Mouse (Mus musculus) MEL (cell line): Measurements from ENCODE around the gene Gtpbp1. TPM values are rescaled to one million over a fixed set of nuclear protein-coding genes. Genes with fewer than 3 reads are reported as not detected.

Experiments used
- DNase-seq: peaks from one replicate; pipeline ENCODE4 v3.0.0; 2011; ENCODE audit warnings: low read depth, low spot score
- H3K27ac ChIP-seq: 2 replicates; pipeline ENCODE4 v1.5.1; 2012; ENCODE audit warnings: low read depth, mild to moderate bottlenecking, control low read depth, low read length, moderate library complexity; ENCODE audit not compliant: control insufficient read depth
- H3K27me3 ChIP-seq, 2 experiments: fragments of 150-350 bp in 1 of 2; sonication (generic) in 1 of 2; 2 replicates each; pipeline ENCODE4 v1.6.1; 2012; ENCODE audit warnings: low read length in 2 of 2, mild to moderate bottlenecking in 2 of 2, improper control_type of control experiment in 1 of 2, moderate library complexity in 1 of 2; ENCODE audit not compliant: insufficient read depth in 2 of 2, control insufficient read depth in 1 of 2
- H3K36me3 ChIP-seq, 2 experiments: 2 replicates each; pipeline ENCODE4 v1.6.1; 2012 to 2014; ENCODE audit warnings: low read length in 2 of 2, improper control_type of control experiment in 1 of 2, inconsistent platforms in 1 of 2, mild to moderate bottlenecking in 1 of 2; ENCODE audit not compliant: insufficient read depth in 2 of 2, control insufficient read depth in 1 of 2
- H3K4me1 ChIP-seq, 2 experiments: fragments of 150-350 bp in 1 of 2; sonication (generic) in 1 of 2; 2 replicates each; pipeline ENCODE4 v1.6.1; 2012; ENCODE audit warnings: low read length in 2 of 2, improper control_type of control experiment in 1 of 2, mild to moderate bottlenecking in 1 of 2; ENCODE audit not compliant: insufficient read depth in 2 of 2, control insufficient read depth in 1 of 2
- H3K4me3 ChIP-seq, 2 experiments: fragments of 150-350 bp in 1 of 2; sonication (generic) in 1 of 2; 2 replicates each; pipeline ENCODE4 v1.5.1; 2012; ENCODE audit warnings: low read depth in 2 of 2, low read length in 2 of 2, mild to moderate bottlenecking in 2 of 2, moderate library complexity in 2 of 2, control low read depth in 1 of 2, improper control_type of control experiment in 1 of 2; ENCODE audit not compliant: control insufficient read depth in 1 of 2, insufficient read depth in 1 of 2
- H3K79me2 ChIP-seq: 2 replicates; pipeline ENCODE4 v1.6.1; 2012; ENCODE audit warnings: mild to moderate bottlenecking, low read length, moderate library complexity; ENCODE audit not compliant: control insufficient read depth, poor library complexity, insufficient read depth
- H3K9ac ChIP-seq: 2 replicates; pipeline ENCODE4 v1.6.1; 2012; ENCODE audit warnings: low read depth, mild to moderate bottlenecking, control low read depth, low read length, moderate library complexity; ENCODE audit not compliant: control insufficient read depth, poor library complexity, severe bottlenecking
- H3K9me3 ChIP-seq: fragments of 150-350 bp; sonication (generic); replicated peaks from 2 replicates; pipeline ENCODE4 v1.6.1; 2012; ENCODE audit warnings: mild to moderate bottlenecking, low read length, improper control_type of control experiment, moderate library complexity; ENCODE audit not compliant: insufficient read depth
- BHLHE40 ChIP-seq: IDR thresholded peaks from 2 replicates; pipeline ENCODE4 v1.6.1; 2012; ENCODE audit warnings: low read depth, mild to moderate bottlenecking, inconsistent platforms, low read length, improper control_type of control experiment, borderline replicate concordance
- CHD1 ChIP-seq: IDR thresholded peaks from 2 replicates; pipeline ENCODE4 v1.6.1; 2012; ENCODE audit warnings: low read depth, mild to moderate bottlenecking, inconsistent platforms, low read length, improper control_type of control experiment
- CTCF ChIP-seq, 3 experiments: IDR thresholded peaks in 2 of 3; conservative IDR thresholded peaks in 1 of 3; 2 replicates each; pipeline ENCODE4 v1.5.1; 2011 to 2012; ENCODE audit warnings: low read length in 3 of 3, low read depth in 2 of 3, mild to moderate bottlenecking in 2 of 3, improper control_type of control experiment in 1 of 3, inconsistent platforms in 1 of 3, mixed read lengths in 1 of 3, moderate library complexity in 1 of 3; ENCODE audit not compliant: control insufficient read depth in 1 of 3, insufficient read depth in 1 of 3, poor library complexity in 1 of 3, severe bottlenecking in 1 of 3
- EP300 ChIP-seq, 2 experiments: IDR thresholded peaks; 2 replicates each; pipeline ENCODE4 v1.6.1; 2011; ENCODE audit warnings: improper control_type of control experiment in 2 of 2, low read length in 2 of 2, low read depth in 1 of 2, mild to moderate bottlenecking in 1 of 2
- HCFC1 ChIP-seq: IDR thresholded peaks from 2 replicates; pipeline ENCODE4 v1.6.1; 2012; ENCODE audit warnings: low read depth, mild to moderate bottlenecking, inconsistent platforms, low read length, improper control_type of control experiment, moderate library complexity
- MAFK ChIP-seq: IDR thresholded peaks from 2 replicates; pipeline ENCODE4 v1.6.1; 2011; ENCODE audit warnings: low read depth, mild to moderate bottlenecking, low read length, improper control_type of control experiment, borderline replicate concordance
- MEF2A ChIP-seq: IDR thresholded peaks from 2 replicates; pipeline ENCODE4 v1.6.1; 2014; ENCODE audit warnings: low read depth, mild to moderate bottlenecking, inconsistent platforms, low read length, improper control_type of control experiment; ENCODE audit not compliant: poor library complexity, insufficient replicate concordance, severe bottlenecking; ENCODE audit errors: extremely low read depth
- MXI1 ChIP-seq: IDR thresholded peaks from 2 replicates; pipeline ENCODE4 v1.6.1; 2011; ENCODE audit warnings: mild to moderate bottlenecking, low read depth, low read length, improper control_type of control experiment
- MYB ChIP-seq: IDR thresholded peaks from 2 replicates; pipeline ENCODE4 v1.6.1; 2011; ENCODE audit warnings: mild to moderate bottlenecking, low read depth, low read length, improper control_type of control experiment
- MYC ChIP-seq: IDR thresholded peaks from 2 replicates; pipeline ENCODE4 v1.6.1; 2011; ENCODE audit warnings: low read depth, mild to moderate bottlenecking, low read length, improper control_type of control experiment, moderate library complexity
- NELFE ChIP-seq: IDR thresholded peaks from 2 replicates; pipeline ENCODE4 v1.6.1; 2011; ENCODE audit warnings: low read depth, low read length, improper control_type of control experiment
- NRF1 ChIP-seq: IDR thresholded peaks from 2 replicates; pipeline ENCODE4 v1.6.1; 2014; ENCODE audit warnings: low read depth, mild to moderate bottlenecking, inconsistent platforms, low read length, improper control_type of control experiment, moderate library complexity; ENCODE audit not compliant: poor library complexity, insufficient read depth, severe bottlenecking
- POLR2AphosphoS2 ChIP-seq: IDR thresholded peaks from 2 replicates; pipeline ENCODE4 v1.6.1; 2011; ENCODE audit warnings: low read length, improper control_type of control experiment
- POLR2AphosphoS5 ChIP-seq: IDR thresholded peaks from 2 replicates; pipeline ENCODE4 v1.6.1; 2012; ENCODE audit warnings: low read depth, borderline replicate concordance, mild to moderate bottlenecking, inconsistent platforms, low read length, moderate library complexity, mixed read lengths
- RCOR1 ChIP-seq: IDR thresholded peaks from 2 replicates; pipeline ENCODE4 v1.6.1; 2012; ENCODE audit warnings: low read depth, mild to moderate bottlenecking, inconsistent platforms, low read length, improper control_type of control experiment
- SMC3 ChIP-seq: IDR thresholded peaks from 2 replicates; pipeline ENCODE4 v1.6.1; 2011; ENCODE audit warnings: low read depth, low read length, improper control_type of control experiment
- TAL1 ChIP-seq: IDR thresholded peaks from 2 replicates; pipeline ENCODE4 v1.6.1; 2012; ENCODE audit warnings: mild to moderate bottlenecking, inconsistent platforms, low read length, moderate library complexity, mixed read lengths
- TBP ChIP-seq: IDR thresholded peaks from 2 replicates; pipeline ENCODE4 v1.8.0; 2011; ENCODE audit warnings: low read depth, low read length, improper control_type of control experiment
- UBTF ChIP-seq: IDR thresholded peaks from 2 replicates; pipeline ENCODE4 v1.6.1; 2012; ENCODE audit warnings: low read depth, mild to moderate bottlenecking, inconsistent platforms, low read length, improper control_type of control experiment, moderate library complexity, borderline replicate concordance; ENCODE audit not compliant: insufficient read depth
- USF1 ChIP-seq: IDR thresholded peaks from 2 replicates; pipeline ENCODE4 v1.6.1; 2014; ENCODE audit warnings: low read depth, mild to moderate bottlenecking, inconsistent platforms, low read length, improper control_type of control experiment, moderate library complexity
- ZC3H11A ChIP-seq: IDR thresholded peaks from 2 replicates; pipeline ENCODE4 v1.6.1; 2012; ENCODE audit warnings: low read depth, mild to moderate bottlenecking, inconsistent platforms, low read length, improper control_type of control experiment
- ZKSCAN1 ChIP-seq: IDR thresholded peaks from 2 replicates; pipeline ENCODE4 v1.6.1; 2012; ENCODE audit warnings: low read depth, mild to moderate bottlenecking, inconsistent platforms, low read length, improper control_type of control experiment, moderate library complexity
- ZNF384 ChIP-seq: IDR thresholded peaks from 2 replicates; pipeline ENCODE4 v1.6.1; 2012; ENCODE audit warnings: low read depth, mild to moderate bottlenecking, inconsistent platforms, low read length, improper control_type of control experiment
- polyA plus RNA-seq, 2 experiments: library from polyadenylated mRNA; stranded (reverse) in 1 of 2; unstranded in 1 of 2; fragments of >175 nt in 1 of 2; fragments of >200 nt in 1 of 2; gene quantifications; 2 replicates each; pipeline versions ENCODE4 v1.2.1 to v1.2.4; 2012; ENCODE audit warnings: low replicate concordance in 2 of 2, low read depth in 1 of 2; ENCODE audit not compliant: insufficient read length in 2 of 2, insufficient read depth in 1 of 2, missing spikeins in 1 of 2
- total RNA-seq: library from RNA; depleted of rRNA; stranded (reverse); fragments of 300-350 nt; gene quantifications from 2 replicates; pipeline ENCODE4 v1.2.3, GENCODE M21; 2012

Gene Gtpbp1
- total and polyA plus RNA-seq, 3 experiments: 50.3 to 92.2 TPM; not detected in 1

DNA sequence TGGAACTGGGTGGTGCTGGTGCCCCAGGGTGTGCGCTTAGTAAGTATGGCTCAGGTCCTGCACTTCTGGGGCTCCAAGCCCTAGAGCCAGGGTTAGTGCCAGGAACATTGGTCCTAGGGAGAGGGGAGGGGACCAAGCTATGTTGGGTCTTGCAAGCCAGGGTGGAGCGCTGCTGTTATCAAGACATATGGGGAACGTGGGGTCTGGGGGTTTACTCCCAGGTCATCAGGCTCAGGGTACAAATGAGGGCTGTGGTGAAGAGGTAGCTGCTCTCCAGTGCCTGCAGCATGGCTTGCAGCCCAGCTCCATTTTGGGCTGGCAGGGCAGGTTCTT, 62.7 kb downstream of the Gtpbp1 start:
- Histone ChIP-seq H3K4me3 (no peak overlapping the region), H3K36me3 (no peaks in the 10 kb centered on the region), H3K9me3 (no peaks in the 10 kb centered on the region), H3K27ac (no peak overlapping the region), H3K9ac (no peak overlapping the region), H3K79me2 (no peaks in the 10 kb centered on the region), H3K27me3 (no peaks in the 10 kb centered on the region), H3K4me1 (no peaks in the 10 kb centered on the region)
- TF ChIP-seq ZC3H11A (no peak), CHD1 (no peak), TBP (no peak), HCFC1 (no peak), NRF1 (no peak), ZKSCAN1 (no peak), MXI1 (no peak), POLR2AphosphoS5 (no peak), ZNF384 (no peak), MEF2A (no peak), MAFK (no peak), POLR2AphosphoS2 (no peak), CTCF (IDR thresholded peaks at IDR 0.05 in 2 of 3, conservative IDR thresholded peaks at IDR 0.05 in 1 of 3; ENCODE audit: control insufficient read depth in 1 of 3, insufficient read depth in 1 of 3, low read depth in 2 of 3, low read length in 3 of 3, poor library complexity in 1 of 3, severe bottlenecking in 1 of 3) (no peak)
- DNase-seq: no peak

DNA sequence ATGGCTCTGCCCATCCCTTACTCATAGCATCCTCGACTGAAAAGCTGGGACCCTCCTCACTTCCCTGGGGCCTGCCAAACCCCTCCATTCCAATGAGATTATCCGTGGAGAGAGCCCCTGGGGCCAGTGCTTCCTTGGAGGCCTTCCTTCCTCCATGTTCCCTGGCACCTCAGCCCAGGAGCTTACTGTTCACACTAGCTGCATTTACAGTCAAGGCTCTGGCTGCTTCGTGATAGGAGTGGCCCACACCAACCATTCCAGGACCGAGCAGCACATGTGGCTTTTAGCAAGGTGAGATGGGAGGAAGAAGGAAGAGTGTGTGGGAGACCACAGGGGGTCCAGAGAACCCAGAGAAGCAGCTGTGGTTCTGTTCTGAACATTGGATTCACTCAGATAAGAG, 63.2 kb downstream of the Gtpbp1 start:
- no peak for DNase-seq
- Histone ChIP-seq H3K79me2 (no peaks in the 10 kb centered on the region), H3K27ac (no peak overlapping the region)

DNA sequence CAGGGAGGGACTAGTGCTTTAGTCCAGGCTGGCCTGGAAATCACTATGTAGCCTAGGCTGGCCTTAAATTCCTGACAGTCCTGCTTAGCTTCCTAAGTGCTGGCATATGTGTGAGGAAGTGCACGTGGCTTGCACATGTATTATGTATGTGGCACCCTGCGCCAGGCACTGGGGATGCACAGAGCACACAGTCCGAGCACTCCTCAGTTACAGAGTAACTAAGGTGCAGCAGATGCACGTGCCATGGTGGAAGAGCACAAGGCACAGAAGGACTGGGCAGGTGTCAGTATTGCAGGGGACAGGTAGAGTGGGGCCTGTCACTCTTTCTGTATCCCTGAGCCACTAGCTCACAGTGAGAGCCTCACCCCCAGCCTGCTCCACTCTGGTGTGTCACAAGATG, 64.5 kb downstream of the Gtpbp1 start:
- Histone ChIP-seq H3K4me1 (no peaks in the 10 kb centered on the region), H3K27ac (no peak overlapping the region), H3K79me2 (no peaks in the 10 kb centered on the region), H3K4me3 (no peak overlapping the region), H3K36me3 (no peaks in the 10 kb centered on the region), H3K9me3 (no peaks in the 10 kb centered on the region), H3K9ac (no peak overlapping the region), H3K27me3 (no peaks in the 10 kb centered on the region)
- no peak for DNase-seq
- no peak for TF ChIP-seq NELFE
- no peak for TF ChIP-seq HCFC1
- TF ChIP-seq MYB: no peak
- no peak for TF ChIP-seq TBP
- no peak for TF ChIP-seq USF1
- TF ChIP-seq SMC3: no peak
- no peak for TF ChIP-seq EP300 (IDR thresholded peaks at IDR 0.05; ENCODE audit: low read depth in 1 of 2, low read length in 2 of 2)

More for the DNA sequence above, 63.2 kb downstream of the Gtpbp1 start:
- H3K4me3 ChIP-seq: no peak overlapping the region
- H3K27me3 ChIP-seq: no peaks in the 10 kb centered on the region
- no peak for TF ChIP-seq MAFK
- TF ChIP-seq RCOR1: no peak
- TF ChIP-seq MYC: no peak
- no peak for TF ChIP-seq POLR2AphosphoS2
- TF ChIP-seq TAL1: no peak
- no peak for TF ChIP-seq BHLHE40
- no peak for TF ChIP-seq MYB
- no peak for TF ChIP-seq UBTF
- no peak overlapping the region for H3K9ac ChIP-seq
- H3K36me3 ChIP-seq: no peaks in the 10 kb centered on the region
- no peaks in the 10 kb centered on the region for H3K4me1 ChIP-seq
- no peaks in the 10 kb centered on the region for H3K9me3 ChIP-seq
